Mouse (Mus musculus): ENCODE data around the gene Klhdc7b. TPM values are rescaled to one million over a fixed set of nuclear protein-coding genes. Genes with fewer than 3 reads are reported as not detected.

The Klhdc7b gene
- polyA plus RNA-seq, 1 experiment from 2014 or later: 0.07 TPM

DNA sequence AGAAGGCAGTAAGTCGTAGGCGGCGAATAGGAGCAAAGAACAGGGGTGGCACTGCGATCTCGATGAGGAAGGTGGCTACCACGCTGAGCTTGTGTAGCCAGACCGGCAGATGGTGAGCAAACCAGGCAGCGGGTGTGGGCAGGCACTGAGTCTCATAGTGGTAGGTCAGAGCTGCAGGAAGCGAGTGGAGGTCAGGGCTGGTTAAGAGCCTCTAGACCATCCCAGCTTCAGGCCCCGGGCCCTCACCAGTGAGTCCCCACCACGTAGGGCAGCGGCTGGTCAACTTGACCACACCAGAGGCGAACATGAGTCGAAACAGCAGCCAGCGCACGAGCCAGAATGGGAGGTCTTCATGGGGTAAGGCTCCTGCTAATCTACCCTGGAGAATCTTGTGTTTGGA, 30.9 kb upstream of the Klhdc7b start:
- 94% methylated on average over 16 of the region's 16 CpGs for WGBS
- Histone ChIP-seq H3K36me3 (replicated peaks; ENCODE audit: control insufficient read depth, insufficient read depth) (peaks cover 38% of the 10 kb centered on the region), H3K27ac (no peak overlapping the region), H3K9me3 (ENCODE audit: control insufficient read depth, low read length) (no peaks in the 10 kb centered on the region), H3K4me1 (replicated peaks; ENCODE audit: control insufficient read depth, insufficient read depth, low read length) (peaks cover 19% of the 10 kb centered on the region), H3K4me3 (replicated peaks; ENCODE audit: low read length) (no peak overlapping the region), H3K4me2 (replicated peaks) (no peak overlapping the region), H3K27me3 (ENCODE audit: control insufficient read depth, insufficient read depth, low read length) (no peaks in the 10 kb centered on the region), H3K9ac (no peak overlapping the region)
- DNase-seq (ENCODE audit: low spot score) (no peak), ATAC-seq (ENCODE audit: low FRiP score) (no peak)

DNA sequence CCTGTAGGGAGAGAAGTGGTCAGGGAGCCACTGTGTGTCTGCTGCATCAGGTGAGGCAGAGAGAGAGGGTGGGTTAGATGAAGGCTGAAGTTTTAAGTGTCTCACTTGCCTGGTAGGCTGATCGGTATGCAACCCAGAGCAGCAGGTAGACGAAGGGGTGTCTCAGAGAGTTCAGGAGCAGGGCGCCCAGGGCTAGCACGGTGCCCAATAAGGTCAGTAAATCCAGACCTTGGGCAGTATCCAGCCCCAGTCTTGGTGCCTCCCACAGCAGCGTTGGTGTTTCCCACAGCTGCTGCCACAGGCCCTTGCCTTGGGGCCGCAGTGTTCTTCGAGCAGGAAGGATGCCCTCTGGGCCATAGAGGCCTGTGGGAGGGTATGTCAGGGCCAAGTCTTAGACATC, 30.3 kb upstream of the Klhdc7b start:
- 88% methylated on average over 7 of the region's 7 CpGs for WGBS
- peak overlapping the region; percentile 90 for H3K4me3 ChIP-seq (replicated peaks; ENCODE audit: low read length)
- peaks cover 38% of the 10 kb centered on the region for H3K36me3 ChIP-seq (replicated peaks; ENCODE audit: control insufficient read depth, insufficient read depth)
- H3K9me3 ChIP-seq (ENCODE audit: control insufficient read depth, low read length): no peaks in the 10 kb centered on the region
- ATAC-seq (ENCODE audit: low FRiP score) (no peak), DNase-seq (ENCODE audit: low spot score) (no peak)
- peaks cover 19% of the 10 kb centered on the region for H3K4me1 ChIP-seq (replicated peaks; ENCODE audit: control insufficient read depth, insufficient read depth, low read length)
- no peaks in the 10 kb centered on the region for H3K27me3 ChIP-seq (ENCODE audit: control insufficient read depth, insufficient read depth, low read length)
- peak overlapping the region; percentile 84 for H3K9ac ChIP-seq
- H3K27ac ChIP-seq: no peak overlapping the region
- peak overlapping the region; percentile 80 for H3K4me2 ChIP-seq (replicated peaks)

DNA sequence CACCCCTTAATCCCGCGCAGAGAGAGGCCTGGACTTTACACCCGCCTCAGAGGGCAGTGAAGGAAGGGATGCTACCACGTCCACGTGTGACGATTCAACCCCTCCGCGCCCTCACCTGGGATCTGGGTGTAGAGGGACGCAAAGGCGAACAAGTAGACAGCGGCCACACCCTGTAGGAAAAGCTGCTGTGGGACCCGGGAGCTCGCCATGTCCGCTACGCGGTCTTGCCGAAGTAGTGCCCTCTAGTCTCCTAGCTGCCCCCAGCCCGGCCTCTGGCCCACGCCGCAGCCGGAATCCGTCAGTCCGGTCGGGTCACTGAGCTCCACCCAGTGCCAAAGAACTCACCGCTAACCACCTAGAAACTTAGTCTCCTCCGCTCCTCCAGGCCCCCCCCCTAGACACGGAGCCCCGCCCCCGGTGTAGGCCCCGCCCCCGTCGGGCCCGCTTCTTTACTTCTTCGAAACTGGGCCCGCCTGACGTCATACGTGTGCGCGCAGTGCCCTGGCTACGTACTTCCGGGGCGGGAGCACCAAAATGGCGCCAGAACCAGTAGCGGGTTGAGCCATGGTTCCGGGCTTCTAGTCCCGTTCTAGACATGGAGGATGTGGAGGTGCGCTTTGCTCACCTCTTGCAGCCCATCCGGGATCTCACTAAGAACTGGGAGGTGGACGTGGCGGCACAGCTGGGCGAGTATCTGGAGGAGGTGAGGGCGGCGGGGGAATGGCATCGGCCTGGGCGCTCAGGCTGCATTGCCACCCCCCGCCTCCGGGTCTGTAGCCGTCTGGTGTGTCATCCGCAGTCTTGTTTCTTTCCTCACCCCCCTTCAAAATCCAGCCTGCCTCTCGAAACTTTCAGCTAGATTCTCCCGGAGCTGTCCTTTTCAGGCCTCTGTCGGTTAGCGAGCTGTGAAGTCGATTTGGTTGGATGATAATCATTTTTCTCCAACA, 29.2 kb upstream of the Klhdc7b start, which contains the start of the genes Lmf2 and Ncaph2:
Gene Lmf2, minus strand, starts transcription at position 419 of the 947 bp plus-strand sequence.
Gene Ncaph2, plus strand, starts transcription at position 479 of the 947 bp plus-strand sequence.
- peak within 1 kb of the TSS; percentile 84 for H3K9ac ChIP-seq
- H3K4me3 ChIP-seq (replicated peaks; ENCODE audit: low read length): peak within 1 kb of the TSS; percentile 90
- peak; percentile 99 for DNase-seq (ENCODE audit: low spot score)
- ATAC-seq (ENCODE audit: low FRiP score): peak; percentile 93
- H3K9me3 ChIP-seq (ENCODE audit: control insufficient read depth, low read length): no peaks in the 10 kb centered on the region
- H3K4me2 ChIP-seq (replicated peaks): peak within 1 kb of the TSS; percentile 80
- H3K27ac ChIP-seq: peak within 1 kb of the TSS; percentile 85
- peaks cover 19% of the 10 kb centered on the region for H3K4me1 ChIP-seq (replicated peaks; ENCODE audit: control insufficient read depth, insufficient read depth, low read length)
- WGBS: under 1% methylated on average over 64 of the region's 64 CpGs
- peaks cover 33% of the 10 kb centered on the region for H3K36me3 ChIP-seq (replicated peaks; ENCODE audit: control insufficient read depth, insufficient read depth)
- no peaks in the 10 kb centered on the region for H3K27me3 ChIP-seq (ENCODE audit: control insufficient read depth, insufficient read depth, low read length)

DNA sequence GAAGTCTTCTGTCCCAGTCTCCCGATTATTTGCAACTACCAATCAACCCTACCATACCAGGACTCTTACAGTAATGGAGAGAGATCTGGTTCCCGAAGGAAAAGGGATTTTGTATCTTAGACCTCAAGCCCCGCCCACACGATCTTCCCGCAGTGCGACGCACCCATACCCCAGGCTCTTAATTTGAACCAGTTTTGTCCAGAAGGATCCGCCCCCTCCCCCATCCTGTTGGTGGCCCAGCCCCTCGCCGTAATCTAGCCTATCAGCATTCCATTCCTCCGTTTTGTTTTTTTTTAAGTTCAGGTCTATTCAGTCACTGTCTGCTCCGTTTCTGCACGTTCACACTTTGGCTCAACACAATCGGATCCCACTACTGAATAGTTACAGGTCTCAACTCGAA, 28.3 kb upstream of the Klhdc7b start:
- no peaks in the 10 kb centered on the region for H3K27me3 ChIP-seq (ENCODE audit: control insufficient read depth, insufficient read depth, low read length)
- under 1% methylated on average over 15 of the region's 15 CpGs for WGBS

DNA sequence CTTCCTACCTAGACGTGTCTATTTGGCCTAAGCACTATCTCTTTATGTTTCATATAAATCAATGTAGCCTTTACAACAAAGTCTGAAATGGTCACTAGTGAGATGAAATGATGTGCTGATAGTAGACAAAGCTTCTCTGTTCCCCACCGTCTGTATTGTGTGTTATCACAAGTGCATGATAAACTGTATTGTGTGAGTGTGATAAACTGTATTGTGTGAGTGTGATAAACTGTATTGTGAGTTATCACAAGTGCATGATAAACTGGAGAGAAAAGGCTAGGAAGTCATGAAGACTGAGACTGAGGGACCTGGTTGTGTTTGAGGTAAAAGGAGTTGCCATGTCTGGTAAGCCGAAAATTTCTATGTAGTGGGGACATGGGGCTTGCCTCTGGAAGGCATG, 25.9 kb upstream of the Klhdc7b start:
- no peak for DNase-seq (ENCODE audit: low spot score)
- H3K9me3 ChIP-seq (ENCODE audit: control insufficient read depth, low read length): no peaks in the 10 kb centered on the region
- H3K27ac ChIP-seq: no peak overlapping the region
- H3K4me2 ChIP-seq (replicated peaks): no peak overlapping the region
- H3K36me3 ChIP-seq (replicated peaks; ENCODE audit: control insufficient read depth, insufficient read depth): peaks cover 37% of the 10 kb centered on the region
- H3K27me3 ChIP-seq (ENCODE audit: control insufficient read depth, insufficient read depth, low read length): no peaks in the 10 kb centered on the region
- ATAC-seq (ENCODE audit: low FRiP score): no peak
- H3K4me1 ChIP-seq (replicated peaks; ENCODE audit: control insufficient read depth, insufficient read depth, low read length): peaks cover 19% of the 10 kb centered on the region
- H3K9ac ChIP-seq: no peak overlapping the region
- WGBS: 89% methylated on average over 3 of the region's 3 CpGs
- no peak overlapping the region for H3K4me3 ChIP-seq (replicated peaks; ENCODE audit: low read length)

More for the DNA sequence above, 28.3 kb upstream of the Klhdc7b start:
- ATAC-seq (ENCODE audit: low FRiP score) (no peak), DNase-seq (ENCODE audit: low spot score) (peak; percentile 67)
- Histone ChIP-seq H3K9ac (peak overlapping the region; percentile 84), H3K9me3 (ENCODE audit: control insufficient read depth, low read length) (no peaks in the 10 kb centered on the region), H3K27ac (peak overlapping the region; percentile 85), H3K4me1 (replicated peaks; ENCODE audit: control insufficient read depth, insufficient read depth, low read length) (peaks cover 19% of the 10 kb centered on the region), H3K4me2 (replicated peaks) (peak overlapping the region; percentile 80), H3K4me3 (replicated peaks; ENCODE audit: low read length) (peak overlapping the region; percentile 90), H3K36me3 (replicated peaks; ENCODE audit: control insufficient read depth, insufficient read depth) (peaks cover 34% of the 10 kb centered on the region)

DNA sequence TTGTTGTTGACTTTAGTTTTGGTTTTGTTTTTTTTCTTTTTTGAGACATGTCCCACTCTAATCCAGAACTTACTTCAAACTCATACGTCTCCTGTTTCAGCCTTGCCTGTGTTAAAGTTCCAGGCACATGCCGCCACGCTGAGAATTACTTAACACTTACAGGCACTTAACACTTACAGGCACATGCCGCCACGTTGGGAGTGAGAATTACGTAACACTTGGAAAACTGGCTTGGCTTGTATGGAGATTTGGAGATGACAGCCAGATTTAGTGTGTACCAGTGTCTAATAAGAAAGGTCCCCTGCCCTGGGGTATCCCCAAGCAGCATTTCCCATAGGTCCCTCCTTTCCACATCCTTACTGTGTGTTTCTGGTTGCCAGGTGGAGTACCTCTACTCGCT, 21.7 kb upstream of the Klhdc7b start:
- H3K36me3 ChIP-seq (replicated peaks; ENCODE audit: control insufficient read depth, insufficient read depth): peaks cover 79% of the 10 kb centered on the region
- DNase-seq (ENCODE audit: low spot score): no peak
- no peaks in the 10 kb centered on the region for H3K27me3 ChIP-seq (ENCODE audit: control insufficient read depth, insufficient read depth, low read length)
- no peak overlapping the region for H3K9ac ChIP-seq
- H3K4me1 ChIP-seq (replicated peaks; ENCODE audit: control insufficient read depth, insufficient read depth, low read length): no peaks in the 10 kb centered on the region
- H3K9me3 ChIP-seq (ENCODE audit: control insufficient read depth, low read length): no peaks in the 10 kb centered on the region
- H3K4me3 ChIP-seq (replicated peaks; ENCODE audit: low read length): no peak overlapping the region
- H3K4me2 ChIP-seq (replicated peaks): no peak overlapping the region
- no peak overlapping the region for H3K27ac ChIP-seq
- no peak for ATAC-seq (ENCODE audit: low FRiP score)
- WGBS: 98% methylated on average over 7 of the region's 7 CpGs

DNA sequence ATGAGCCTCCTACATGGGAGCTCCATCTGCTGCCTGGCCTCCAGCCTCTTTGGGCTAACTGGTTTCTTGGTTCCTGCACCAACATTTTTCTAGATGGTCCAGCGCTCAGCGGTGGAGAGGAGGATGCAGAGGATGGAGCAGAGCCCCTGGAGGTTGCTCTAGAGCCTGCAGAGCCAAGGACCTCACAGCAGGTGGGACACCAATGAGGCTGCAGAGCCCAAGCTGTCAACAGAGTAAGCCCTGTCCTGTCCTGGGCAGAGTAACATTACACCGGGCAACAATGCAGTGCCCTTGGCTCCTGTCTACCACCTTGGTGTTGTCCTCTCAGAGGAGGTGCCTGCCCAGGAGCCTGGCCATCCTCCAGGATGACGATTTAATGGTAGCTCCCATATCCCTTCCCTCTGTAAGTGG, 19.6 kb upstream of the Klhdc7b start:
- ATAC-seq (ENCODE audit: low FRiP score) (no peak), DNase-seq (ENCODE audit: low spot score) (no peak)
- H3K36me3 ChIP-seq (replicated peaks; ENCODE audit: control insufficient read depth, insufficient read depth): peaks cover 100% of the 10 kb centered on the region
- no peak overlapping the region for H3K27ac ChIP-seq
- no peak overlapping the region for H3K4me3 ChIP-seq (replicated peaks; ENCODE audit: low read length)
- no peak overlapping the region for H3K4me2 ChIP-seq (replicated peaks)
- H3K27me3 ChIP-seq (ENCODE audit: control insufficient read depth, insufficient read depth, low read length): no peaks in the 10 kb centered on the region
- no peak overlapping the region for H3K9ac ChIP-seq
- no peaks in the 10 kb centered on the region for H3K9me3 ChIP-seq (ENCODE audit: control insufficient read depth, low read length)
- 95% methylated on average over 4 of the region's 4 CpGs for WGBS
- no peaks in the 10 kb centered on the region for H3K4me1 ChIP-seq (replicated peaks; ENCODE audit: control insufficient read depth, insufficient read depth, low read length)

DNA sequence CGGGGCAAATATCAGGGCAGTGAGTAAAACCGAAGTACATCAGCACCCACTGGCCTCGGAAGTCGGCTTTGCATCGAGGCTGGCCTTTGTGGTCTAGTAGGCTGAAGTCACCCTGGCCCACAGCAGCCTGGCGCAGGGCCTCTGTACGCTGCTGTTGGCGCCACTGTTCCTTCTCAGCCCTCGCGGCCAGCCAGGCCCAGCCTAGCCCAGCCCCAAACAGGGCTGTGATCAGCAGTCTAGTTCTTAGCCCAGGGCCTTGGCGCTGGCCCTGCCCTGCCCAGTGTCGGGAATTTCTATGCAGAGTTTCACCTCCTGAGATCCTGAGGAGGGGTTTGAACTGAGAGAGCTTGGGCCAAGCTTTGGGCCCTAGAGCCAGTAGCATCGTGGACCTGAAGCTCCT, 12.6 kb upstream of the Klhdc7b start:
- ATAC-seq (ENCODE audit: low FRiP score) (no peak), DNase-seq (ENCODE audit: low spot score) (no peak)
- H3K27me3 ChIP-seq (ENCODE audit: control insufficient read depth, insufficient read depth, low read length): peaks cover 13% of the 10 kb centered on the region
- no peak overlapping the region for H3K4me3 ChIP-seq (replicated peaks; ENCODE audit: low read length)
- H3K27ac ChIP-seq: no peak overlapping the region
- no peak overlapping the region for H3K4me2 ChIP-seq (replicated peaks)
- H3K4me1 ChIP-seq (replicated peaks; ENCODE audit: control insufficient read depth, insufficient read depth, low read length): peaks cover 15% of the 10 kb centered on the region
- H3K9me3 ChIP-seq (ENCODE audit: control insufficient read depth, low read length): no peaks in the 10 kb centered on the region
- H3K36me3 ChIP-seq (replicated peaks; ENCODE audit: control insufficient read depth, insufficient read depth): peaks cover 52% of the 10 kb centered on the region
- no peak overlapping the region for H3K9ac ChIP-seq
- WGBS: 91% methylated on average over 13 of the region's 13 CpGs

DNA sequence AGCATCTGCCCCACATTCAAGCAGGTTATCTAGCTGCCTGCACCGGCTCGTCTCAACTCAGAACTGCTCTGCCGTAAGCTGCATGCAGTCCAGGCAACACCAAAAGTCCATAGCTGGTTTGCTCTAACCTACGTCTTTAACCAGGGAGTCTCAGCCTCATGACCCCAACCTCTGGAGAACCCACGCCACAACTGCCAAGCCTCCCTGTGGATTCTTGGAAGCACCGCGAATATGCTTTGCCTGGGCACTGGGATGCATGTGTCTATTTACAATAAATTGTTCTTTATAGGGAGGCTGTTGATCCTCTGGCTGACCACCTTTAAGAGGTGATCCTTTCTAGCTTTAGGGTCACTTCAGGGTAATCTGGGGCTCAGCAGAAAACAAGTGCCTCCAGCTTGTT, 12.2 kb upstream of the Klhdc7b start:
- DNase-seq (ENCODE audit: low spot score) (no peak), ATAC-seq (ENCODE audit: low FRiP score) (no peak)
- peak overlapping the region; percentile 70 for H3K4me2 ChIP-seq (replicated peaks)
- peaks cover 15% of the 10 kb centered on the region for H3K4me1 ChIP-seq (replicated peaks; ENCODE audit: control insufficient read depth, insufficient read depth, low read length)
- 84% methylated on average over 7 of the region's 7 CpGs for whole genome bisulfite sequencing
- H3K36me3 ChIP-seq (replicated peaks; ENCODE audit: control insufficient read depth, insufficient read depth): peaks cover 48% of the 10 kb centered on the region
- H3K9ac ChIP-seq: peak overlapping the region; percentile 77
- H3K9me3 ChIP-seq (ENCODE audit: control insufficient read depth, low read length): no peaks in the 10 kb centered on the region
- H3K4me3 ChIP-seq (replicated peaks; ENCODE audit: low read length): peak overlapping the region; percentile 61
- peaks cover 18% of the 10 kb centered on the region for H3K27me3 ChIP-seq (ENCODE audit: control insufficient read depth, insufficient read depth, low read length)
- no peak overlapping the region for H3K27ac ChIP-seq
